Mouse (Mus musculus) embryonic facial prominence, embryonic 11.5 days (tissue): ENCODE results near the gene Mog. TPM values are rescaled to one million over a fixed set of nuclear protein-coding genes. Genes with fewer than 3 reads are reported as not detected.

ENCODE experiments used
- ATAC-seq: fragments of 200-750 bp; cut with Nextera tagmentation; replicated peaks from 2 replicates; pipeline ENCODE4 v1.8.0; 2017; ENCODE audit warnings: low read depth; ENCODE audit not compliant: insufficient number of reproducible peaks, low FRiP score, low TSS enrichment
- DNase-seq: peaks from one replicate; pipeline ENCODE4 v3.0.0-alpha.2; 2015; ENCODE audit warnings: low spot score
- H3K27ac ChIP-seq: fragments of 300-500 bp; sonication (generic); replicated peaks from 2 replicates; pipeline ENCODE4 v1.5.1; 2014; ENCODE audit warnings: mild to moderate bottlenecking, low read depth, low read length, control low read depth
- H3K27me3 ChIP-seq: fragments of 300-500 bp; sonication (generic); 2 replicates; pipeline ENCODE4 v1.6.1; 2014; ENCODE audit warnings: mild to moderate bottlenecking, low read length, moderate library complexity, mixed read lengths; ENCODE audit not compliant: control insufficient read depth, insufficient read depth
- H3K36me3 ChIP-seq: fragments of 300-500 bp; sonication (generic); replicated peaks from 2 replicates; pipeline ENCODE4 v1.6.1; 2014; ENCODE audit warnings: low read depth, mild to moderate bottlenecking, low read length, moderate library complexity, mixed read lengths; ENCODE audit not compliant: control insufficient read depth, insufficient read depth
- H3K4me1 ChIP-seq: fragments of 300-500 bp; sonication (generic); 2 replicates; pipeline ENCODE4 v1.6.1; 2014; ENCODE audit warnings: low read length, mixed read lengths; ENCODE audit not compliant: control insufficient read depth, insufficient read depth
- H3K4me2 ChIP-seq: fragments of 300-500 bp; sonication (generic); 2 replicates; pipeline ENCODE4 v1.6.1; 2014; ENCODE audit warnings: low read depth, mild to moderate bottlenecking, control low read depth, low read length, moderate library complexity
- H3K4me3 ChIP-seq: fragments of 300-500 bp; sonication (generic); 2 replicates; pipeline ENCODE4 v1.5.1; 2014; ENCODE audit warnings: low read depth, low read length, control low read depth
- H3K9ac ChIP-seq: fragments of 300-500 bp; sonication (generic); replicated peaks from 2 replicates; pipeline ENCODE4 v1.6.1; 2014; ENCODE audit warnings: mild to moderate bottlenecking, control low read depth, low read length
- H3K9me3 ChIP-seq: fragments of 300-500 bp; sonication (generic); replicated peaks from 2 replicates; pipeline ENCODE4 v1.6.1; 2016; ENCODE audit warnings: mild to moderate bottlenecking, low read length, inconsistent platforms, mixed read lengths; ENCODE audit not compliant: control insufficient read depth
- WGBS: fragments of 180-500 bp; shearing (Covaris S2); extraction: QIAGEN DNeasy Blood & Tissue Kit; methylation state at CpG from one replicate; pipeline ENCODE4 v1.1.7; 2014; 5-methylcytosine and 5-hydroxymethylcytosine counted together
- polyA plus RNA-seq: library from polyadenylated mRNA; unstranded; fragments of >200 nt; fragmentation: Nextera tagmentation; extraction: Ambion mirVana; gene quantifications from 2 replicates; pipeline ENCODE4 v1.2.1, GENCODE M21; 2014

Mog gene
- polyA plus RNA-seq, 1 experiment from 2014 or later = 0.20 TPM

DNA sequence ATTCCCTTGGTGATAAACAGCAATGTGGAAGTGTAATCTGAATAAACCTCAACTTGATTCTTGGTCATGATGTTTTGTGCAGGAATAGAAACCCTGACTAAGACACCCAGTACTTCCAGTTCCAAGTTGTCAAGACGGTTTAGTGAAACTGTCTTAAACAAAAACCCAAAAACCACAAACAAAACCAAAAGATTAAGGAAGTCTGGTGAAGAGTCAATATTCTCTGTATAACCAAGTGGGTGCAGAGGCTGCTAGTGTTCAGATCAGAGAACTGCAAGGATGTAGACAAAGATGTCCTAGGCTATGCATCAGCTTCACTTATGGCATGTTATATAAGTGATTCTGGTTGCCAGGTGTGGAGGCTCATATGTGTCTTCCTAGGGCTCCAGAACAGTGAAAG, 56.3 kb downstream of the Mog start:
- Histone ChIP-seq H3K4me2 (no peak overlapping the region), H3K4me1 (no peaks in the 10 kb centered on the region), H3K9me3 (no peaks in the 10 kb centered on the region), H3K36me3 (no peaks in the 10 kb centered on the region), H3K9ac (no peak overlapping the region), H3K27ac (no peak overlapping the region), H3K27me3 (no peaks in the 10 kb centered on the region), H3K4me3 (no peak overlapping the region)
- no peak for ATAC-seq
- DNase-seq = no peak
- 88% methylated on average over 1 of the region's 1 CpGs for WGBS

DNA sequence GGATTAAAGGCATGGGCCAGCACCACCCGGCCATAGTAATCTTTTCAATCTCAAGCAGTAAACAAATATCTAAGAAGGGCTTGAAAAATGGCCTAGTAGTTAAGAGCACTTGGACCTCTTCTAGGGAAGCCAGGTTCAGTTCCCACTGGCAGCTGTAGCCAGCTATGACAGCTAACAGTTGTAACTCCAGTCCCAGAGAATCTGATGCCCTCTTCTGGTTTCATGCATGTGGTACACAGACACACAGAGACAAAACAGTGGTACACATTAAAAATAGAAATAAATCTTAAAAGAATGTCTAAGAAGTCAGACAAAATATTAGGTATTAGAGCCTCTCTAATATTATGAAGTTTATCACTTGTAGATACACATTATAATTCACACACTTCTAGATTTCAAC, 62.1 kb downstream of the Mog start:
- H3K4me1 ChIP-seq = no peaks in the 10 kb centered on the region
- H3K36me3 ChIP-seq = no peaks in the 10 kb centered on the region
- H3K4me3 ChIP-seq = no peak overlapping the region
- DNase-seq (no peak), ATAC-seq (no peak)
- no peaks in the 10 kb centered on the region for H3K27me3 ChIP-seq
- no peak overlapping the region for H3K27ac ChIP-seq
- H3K9ac ChIP-seq = no peak overlapping the region
- no peak overlapping the region for H3K4me2 ChIP-seq
- 76% methylated on average over 1 of the region's 1 CpGs for WGBS
- H3K9me3 ChIP-seq = no peaks in the 10 kb centered on the region

Other genes starting within 250 kb of the Mog start
- not detected in 2 replicates for gene H2-M10.6, start 211.2 kb downstream of the Mog start, polyA plus RNA-seq
- 36.0 and 38.2 TPM in 2 replicates for gene Trim26, start 186.3 kb downstream of the Mog start, polyA plus RNA-seq
- 0.25 and 0.39 TPM in 2 replicates for gene Trim15, start 156.2 kb downstream of the Mog start, polyA plus RNA-seq
- 5.9 and 7.4 TPM in 2 replicates for gene Trim10, start 153.8 kb downstream of the Mog start, polyA plus RNA-seq
- not detected in 2 replicates for gene Trim40, start 133.3 kb downstream of the Mog start, polyA plus RNA-seq
- not detected in 2 replicates for gene Trim31, start 125.3 kb downstream of the Mog start, polyA plus RNA-seq
- gene Rnf39, start 80.5 kb downstream of the Mog start, polyA plus RNA-seq = 0.13 TPM in 1 of 2 replicates, not detected in the other
- 136 and 152 TPM in 2 replicates for gene Ppp1r11, start 71.7 kb downstream of the Mog start, polyA plus RNA-seq
- 96.7 and 104 TPM in 2 replicates for gene Znrd1, start 64.8 kb downstream of the Mog start, polyA plus RNA-seq
- gene Znrd1as, start 64.8 kb downstream of the Mog start, polyA plus RNA-seq = 8.0 and 9.3 TPM in 2 replicates
- gene 2410137M14Rik, start 42.2 kb downstream of the Mog start, polyA plus RNA-seq = not detected in 2 replicates
- gene H2-M5, start 33.9 kb downstream of the Mog start, polyA plus RNA-seq = 0.39 and 0.45 TPM in 2 replicates
- gene Zfp57, start 22.2 kb downstream of the Mog start, polyA plus RNA-seq = 102 and 110 TPM in 2 replicates
- 6.1 and 8.9 TPM in 2 replicates for gene Gabbr1, start 22.6 kb upstream of the Mog start, polyA plus RNA-seq
- not detected in 2 replicates for gene Olfr90, start 65.1 kb upstream of the Mog start, polyA plus RNA-seq
- gene Olfr91, start 74.9 kb upstream of the Mog start, polyA plus RNA-seq = not detected in 2 replicates
- not detected in 2 replicates for gene Olfr92, start 96.7 kb upstream of the Mog start, polyA plus RNA-seq
- not detected in 2 replicates for gene Olfr93, start 138.1 kb upstream of the Mog start, polyA plus RNA-seq
- not detected in 2 replicates for gene Ubd, start 170.5 kb upstream of the Mog start, polyA plus RNA-seq
- gene Olfr94, start 177.6 kb upstream of the Mog start, polyA plus RNA-seq = not detected in 2 replicates
- gene Olfr95, start 189.7 kb upstream of the Mog start, polyA plus RNA-seq = not detected in 2 replicates
- gene Olfr96, start 196.7 kb upstream of the Mog start, polyA plus RNA-seq = not detected in 2 replicates
- not detected in 2 replicates for gene Olfr97, start 213.9 kb upstream of the Mog start, polyA plus RNA-seq
- not detected in 2 replicates for gene Olfr98, start 240.4 kb upstream of the Mog start, polyA plus RNA-seq
- 1.4 and 1.8 TPM in 2 replicates for gene H2-M3, start 246.8 kb upstream of the Mog start, polyA plus RNA-seq